Mouse (Mus musculus): ENCODE measurements around the gene Mpo.

Gene Mpo

GRCm38 (mm10) chr11:87805448-87805847 lies 12.1 kb downstream of the Mpo start:
- peak; percentile 50 for DNase-seq (ENCODE audit: low spot score)

- no peak for DNase-seq (ENCODE audit: low spot score)
These were observed 14.1 kb downstream of the Mpo start for GRCm38 (mm10) chr11:87807433-87807832.

- DNase-seq (ENCODE audit: low spot score): no peak
These were observed 14.9 kb downstream of the Mpo start for GRCm38 (mm10) chr11:87808236-87808635.

- peak; percentile 24 for DNase-seq (ENCODE audit: low spot score)
These were observed 18.0 kb downstream of the Mpo start for GRCm38 (mm10) chr11:87811396-87811795.

GRCm38 (mm10) chr11:87814831-87815230 lies 21.4 kb downstream of the Mpo start:
- DNase-seq (ENCODE audit: low spot score): no peak

- DNase-seq (ENCODE audit: low spot score): peak; percentile 83
These were observed 23.5 kb downstream of the Mpo start for GRCm38 (mm10) chr11:87816707-87817442.

- DNase-seq (ENCODE audit: low spot score): no peak
These were observed 24.0 kb downstream of the Mpo start for GRCm38 (mm10) chr11:87817443-87817773.

- no peak for DNase-seq (ENCODE audit: low spot score)
These were observed 28.1 kb downstream of the Mpo start for GRCm38 (mm10) chr11:87821502-87821901.

- no peak for DNase-seq (ENCODE audit: low spot score)
These were observed 35.0 kb downstream of the Mpo start, which contains the start of gene Lpo for GRCm38 (mm10) chr11:87828239-87828900. TSS of gene Lpo (minus strand) at chr11:87828289.

- DNase-seq (ENCODE audit: low spot score): no peak
These were observed 47.3 kb downstream of the Mpo start for GRCm38 (mm10) chr11:87840676-87841075.

- DNase-seq (ENCODE audit: low spot score): no peak
These were observed 48.1 kb downstream of the Mpo start for GRCm38 (mm10) chr11:87841436-87841835.

GRCm38 (mm10) chr11:87846968-87847600 lies 53.7 kb downstream of the Mpo start:
- no peak for DNase-seq (ENCODE audit: low spot score)

GRCm38 (mm10) chr11:87847884-87848283 lies 54.5 kb downstream of the Mpo start:
- no peak for DNase-seq (ENCODE audit: low spot score)

GRCm38 (mm10) chr11:87852690-87853596 lies 59.6 kb downstream of the Mpo start, which contains the start of gene Mks1:
TSS of gene Mks1 (plus strand) at chr11:87853215.
- peak; percentile 98 for DNase-seq (ENCODE audit: low spot score)

- no peak for DNase-seq (ENCODE audit: low spot score)
These were observed 60.2 kb downstream of the Mpo start for GRCm38 (mm10) chr11:87853597-87853954.
